Mouse (Mus musculus) layer of hippocampus, postnatal 10 days (tissue): ENCODE results near the gene Sytl4. TPM values are rescaled to one million over a fixed set of nuclear protein-coding genes. Genes with fewer than 3 reads are reported as not detected.

Source experiments
- DNase-seq, 2 experiments: peaks; one replicate each; pipeline ENCODE4 v3.0.0; 2021; ENCODE audit warnings: low spot score in 2 of 2
- long read RNA-seq: library from polyadenylated mRNA; stranded (forward); transcript quantifications from one replicate; pipeline ENCODE4 v2.0.0, GENCODE M21; 2023
- total RNA-seq, 2 experiments: library from RNA; stranded (reverse); gene quantifications; 2 replicates each; pipeline ENCODE4 v1.2.3; 2021

Gene Sytl4
- total RNA-seq = 1 to 10 TPM in 1 of 2 experiments, under 1 TPM in 1; 0.32 to 1.0 TPM
- long read RNA-seq = 0 reads

GRCm38 (mm10) chrX:133981231-133982002 lies at the start of gene Sytl4:
Gene Sytl4 (minus strand): TSS chrX:133981812.
- no peak for DNase-seq

GRCm38 (mm10) chrX:134020664-134021063 lies 39.1 kb upstream of the Sytl4 start:
- DNase-seq = no peak

- DNase-seq = peak; percentile 60 to 76
Measured at GRCm38 (mm10) chrX:134019005-134019404, 37.4 kb upstream of the Sytl4 start.

GRCm38 (mm10) chrX:133995866-133996265 lies 14.3 kb upstream of the Sytl4 start:
- DNase-seq = no peak

- no peak for DNase-seq
Measured at GRCm38 (mm10) chrX:133964615-133965014, 17.0 kb downstream of the Sytl4 start.

- no peak for DNase-seq
Measured at GRCm38 (mm10) chrX:133960617-133961016, 21.0 kb downstream of the Sytl4 start.

- no peak for DNase-seq
Measured at GRCm38 (mm10) chrX:133954661-133955060, 27.0 kb downstream of the Sytl4 start.

- DNase-seq = peak; percentile 49 to 70
Measured at GRCm38 (mm10) chrX:133947427-133947826, 34.2 kb downstream of the Sytl4 start.

- no peak for DNase-seq
Measured at GRCm38 (mm10) chrX:133939561-133939960, 42.1 kb downstream of the Sytl4 start.

- no peak for DNase-seq
Measured at GRCm38 (mm10) chrX:133936605-133937225, 44.9 kb downstream of the Sytl4 start.

- DNase-seq = peak; percentile 7 to 38
Measured at GRCm38 (mm10) chrX:133931302-133932013, 50.2 kb downstream of the Sytl4 start.

- DNase-seq = no peak
Measured at GRCm38 (mm10) chrX:133926760-133927159, 54.9 kb downstream of the Sytl4 start.

- DNase-seq = no peak
Measured at GRCm38 (mm10) chrX:133921187-133921586, 60.4 kb downstream of the Sytl4 start.

GRCm38 (mm10) chrX:133914219-133914618 lies 67.4 kb downstream of the Sytl4 start:
- DNase-seq = no peak

GRCm38 (mm10) chrX:133913006-133913405 lies 68.6 kb downstream of the Sytl4 start:
- no peak for DNase-seq

- DNase-seq = no peak
Measured at GRCm38 (mm10) chrX:133911397-133912103, 70.1 kb downstream of the Sytl4 start.

- DNase-seq = no peak
Measured at GRCm38 (mm10) chrX:133908261-133908660, 73.4 kb downstream of the Sytl4 start, which contains the start of gene Srpx2. Gene Srpx2 (plus strand): TSS chrX:133908426.

- DNase-seq = peak; percentile 84 to 88
Measured at GRCm38 (mm10) chrX:133898014-133898542, 83.5 kb downstream of the Sytl4 start, which contains the start of gene Tspan6. Gene Tspan6 (minus strand): TSS chrX:133898429.

- no peak for DNase-seq
Measured at GRCm38 (mm10) chrX:133888111-133888510, 93.5 kb downstream of the Sytl4 start.

- DNase-seq = no peak
Measured at GRCm38 (mm10) chrX:133887308-133887707, 94.3 kb downstream of the Sytl4 start.
